Mouse (Mus musculus) adrenal gland, postnatal 25 days (tissue): ENCODE results near the gene Lmo3. TPM values are rescaled to one million over a fixed set of nuclear protein-coding genes. Genes with fewer than 3 reads are reported as not detected.

ENCODE experiments used
- total RNA-seq: library from RNA; stranded (reverse); gene quantifications from 2 replicates; pipeline ENCODE4 v1.2.3, GENCODE M21; 2021

Gene Lmo3
- total RNA-seq, 1 experiment from 2014 or later: 1.2 TPM

Other genes with a start within 250 kb of the Lmo3 start
- gene Igbp1b, start 76.6 kb upstream of the Lmo3 start, total RNA-seq: not detected in 2 replicates